Mouse (Mus musculus) fibroblast of lung, adult 2 months (primary cell): ENCODE data around the gene Megf8.

Experiments
- DNase-seq: peaks from one replicate; pipeline ENCODE4 v3.0.0-alpha.2; 2011; ENCODE audit warnings: low read depth

Gene Megf8

DNA sequence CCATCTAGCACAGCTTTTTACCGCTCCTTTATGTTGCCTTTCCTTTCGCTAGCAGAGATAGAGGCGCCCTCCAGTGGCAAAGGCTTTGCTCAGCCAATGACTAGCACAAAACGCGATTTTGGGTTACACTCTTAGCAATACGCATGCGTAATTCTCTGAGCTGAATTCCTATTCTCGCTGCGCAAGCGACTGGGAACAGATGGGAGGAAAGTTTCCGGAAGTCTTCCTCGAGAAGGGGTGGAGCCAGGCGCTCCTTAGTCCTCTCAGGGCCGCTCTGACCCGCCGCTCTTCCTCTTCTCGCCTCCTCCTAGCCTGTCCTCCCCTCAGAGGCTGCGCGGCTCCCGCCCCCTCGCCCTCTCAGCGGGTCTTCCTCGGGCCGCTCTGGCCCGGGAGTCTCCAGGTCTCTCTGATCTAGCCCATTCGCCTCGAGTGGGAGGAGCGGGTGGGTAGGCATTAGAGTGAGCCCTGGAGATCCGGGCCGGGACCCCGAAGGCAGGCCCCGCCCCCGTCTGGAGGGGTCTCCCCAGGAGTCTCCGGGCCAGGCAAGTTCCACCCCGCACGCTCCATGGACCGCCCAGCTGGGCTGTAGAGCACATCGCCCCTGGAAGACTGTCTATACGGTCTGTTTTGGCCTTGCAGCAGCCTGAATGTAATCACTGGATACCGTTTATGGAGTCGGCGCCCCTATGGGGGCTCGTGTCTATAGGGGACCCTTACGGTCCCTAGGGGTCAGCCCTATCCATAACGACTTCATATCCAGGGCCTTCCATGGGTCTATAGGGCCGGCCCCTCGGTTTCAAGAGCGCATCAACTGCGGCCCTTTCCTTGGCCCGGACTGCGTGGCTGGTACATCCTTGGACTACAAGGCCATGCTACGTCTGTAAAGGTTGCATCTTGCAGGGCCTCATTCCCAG, at the start of gene Megf8:
Gene Megf8 (plus strand): TSS at position 633 of the 914 bp plus-strand sequence.
- peak; percentile 99 for DNase-seq

DNA sequence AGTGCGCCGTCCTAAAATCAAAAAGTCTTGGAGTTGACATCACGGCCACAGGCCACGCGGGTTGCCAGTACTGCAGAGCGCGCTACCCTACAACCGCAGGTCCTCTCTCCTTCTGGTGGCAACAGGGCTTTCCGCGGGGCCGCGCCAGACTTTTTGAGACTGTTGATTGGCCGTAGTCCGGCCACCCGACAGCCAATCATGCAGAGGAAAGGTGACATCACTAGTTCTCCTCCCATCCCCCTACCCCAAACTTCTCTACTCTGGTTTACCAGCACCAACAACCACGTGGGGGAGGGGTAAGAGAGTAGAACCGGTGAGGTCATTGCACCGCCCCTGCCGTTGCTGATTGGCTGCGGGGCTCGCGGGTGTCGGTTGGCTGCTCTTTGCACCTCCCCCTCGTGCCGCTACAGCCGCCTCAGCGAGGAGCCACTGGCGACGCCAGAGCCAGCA, 49.6 kb upstream of the Megf8 start, which contains the start of gene Cic:
Gene Cic (plus strand): TSS at position 404 of the 450 bp plus-strand sequence.
- DNase-seq = peak; percentile 98

DNA sequence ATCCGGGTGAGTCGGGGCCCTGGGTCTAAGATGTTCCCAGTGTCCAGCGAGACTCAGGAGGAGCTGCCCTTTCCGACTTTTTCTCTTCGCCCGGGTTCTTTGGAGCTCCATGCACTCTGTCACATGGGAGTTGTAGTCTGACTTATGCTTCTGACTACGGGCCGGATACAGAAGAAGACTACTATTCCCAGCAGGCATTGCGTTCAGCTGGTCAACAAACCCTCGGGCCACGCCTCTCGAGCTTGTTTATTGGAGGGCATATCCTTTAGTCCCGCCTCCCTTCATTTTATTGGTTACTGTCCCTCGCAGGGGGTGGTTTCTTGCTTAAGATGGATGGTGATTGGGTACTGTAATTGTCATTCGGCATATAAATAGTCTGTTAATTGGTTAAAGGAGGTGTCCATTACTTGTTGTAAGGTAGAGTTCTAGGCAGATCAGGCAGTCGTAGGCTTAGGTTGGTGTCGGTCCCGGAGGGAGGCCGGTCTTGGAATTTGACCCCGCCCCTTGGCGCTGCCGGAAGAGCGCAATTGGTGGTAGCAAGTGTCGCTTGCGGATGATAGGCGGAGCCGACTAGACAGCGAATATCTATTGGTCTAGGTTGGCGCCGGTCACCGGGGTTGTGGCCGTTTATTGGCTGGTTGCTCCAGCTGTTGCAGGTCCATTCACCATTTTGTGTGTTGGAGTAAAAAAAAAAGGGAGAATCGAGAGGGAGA, 49.1 kb upstream of the Megf8 start:
- DNase-seq = peak; percentile 100

DNA sequence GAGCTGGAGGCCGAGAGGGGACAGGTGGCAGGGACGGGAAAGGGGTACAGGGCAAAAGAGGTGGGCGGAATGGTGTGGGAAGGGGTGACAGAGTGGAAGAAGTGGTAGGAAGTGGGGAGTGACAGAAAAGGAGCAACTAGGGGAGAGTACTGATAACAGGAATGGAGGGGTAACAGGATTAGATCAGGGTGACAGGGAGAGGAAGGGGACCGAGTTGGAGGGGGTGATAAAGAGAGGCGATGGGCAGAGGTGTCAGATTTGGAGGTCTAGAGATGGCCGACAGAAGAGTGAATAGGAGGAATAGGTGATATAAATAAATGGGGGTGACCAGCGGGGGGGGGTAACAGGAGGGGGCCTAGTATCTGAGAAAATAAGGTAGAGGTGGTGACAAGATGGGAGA, 48.4 kb upstream of the Megf8 start:
- no peak for DNase-seq

DNA sequence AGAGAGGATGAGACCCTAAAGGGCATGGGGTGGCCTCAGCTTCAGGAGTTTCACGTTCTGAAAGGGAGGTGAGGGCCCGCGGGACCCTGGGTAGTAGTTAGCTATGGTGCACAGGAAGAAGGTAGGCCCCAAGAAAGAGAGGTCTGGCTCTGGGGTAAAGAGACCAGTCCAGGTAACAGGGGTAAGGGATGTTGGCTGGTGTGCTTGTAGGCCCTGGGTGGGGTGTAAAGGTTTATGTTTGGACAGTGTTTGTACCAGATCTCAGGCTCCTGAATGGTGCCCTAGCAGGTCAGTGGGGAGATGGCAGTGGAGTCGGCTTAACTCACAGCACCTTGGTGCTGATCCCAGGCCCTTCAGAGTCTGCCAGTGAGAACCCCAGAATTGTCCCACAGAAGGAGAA, 47.9 kb upstream of the Megf8 start:
- DNase-seq = no peak

DNA sequence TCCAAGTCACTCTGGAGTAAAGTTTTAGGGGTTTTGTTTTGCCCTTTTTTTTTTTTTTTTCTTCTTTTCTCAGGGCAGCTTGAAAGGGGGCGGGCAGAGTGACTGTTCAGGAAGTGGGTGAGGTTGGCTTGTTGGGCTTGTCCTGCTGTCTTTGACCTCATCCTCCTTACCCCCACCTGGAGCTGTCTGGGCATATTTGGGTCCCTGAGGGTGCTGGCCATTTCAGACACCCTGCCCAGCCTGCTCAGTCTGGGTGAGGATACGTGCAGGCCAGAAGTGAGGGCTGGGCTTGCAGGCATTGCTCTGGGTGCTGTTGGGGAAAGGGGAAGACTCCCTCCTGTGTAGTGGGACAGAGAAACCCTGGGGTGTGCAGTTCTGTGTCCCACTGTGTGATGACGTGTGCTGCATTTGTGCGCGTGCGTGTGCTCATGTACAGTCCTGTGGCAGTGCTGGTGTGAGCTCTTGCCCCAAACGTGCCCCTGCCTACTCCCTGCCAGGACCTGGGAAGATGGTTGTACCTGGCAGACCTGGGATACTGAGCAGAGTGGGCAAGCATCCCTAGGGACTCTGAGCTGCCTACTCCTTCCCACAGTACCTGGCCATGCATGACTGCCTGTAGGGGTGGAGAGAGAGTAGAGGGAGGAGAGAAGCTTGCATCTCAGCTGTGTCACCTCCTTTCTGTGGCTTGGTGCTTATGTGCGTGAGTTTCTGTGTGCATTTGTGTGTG, 47.3 kb upstream of the Megf8 start:
- no peak for DNase-seq

DNA sequence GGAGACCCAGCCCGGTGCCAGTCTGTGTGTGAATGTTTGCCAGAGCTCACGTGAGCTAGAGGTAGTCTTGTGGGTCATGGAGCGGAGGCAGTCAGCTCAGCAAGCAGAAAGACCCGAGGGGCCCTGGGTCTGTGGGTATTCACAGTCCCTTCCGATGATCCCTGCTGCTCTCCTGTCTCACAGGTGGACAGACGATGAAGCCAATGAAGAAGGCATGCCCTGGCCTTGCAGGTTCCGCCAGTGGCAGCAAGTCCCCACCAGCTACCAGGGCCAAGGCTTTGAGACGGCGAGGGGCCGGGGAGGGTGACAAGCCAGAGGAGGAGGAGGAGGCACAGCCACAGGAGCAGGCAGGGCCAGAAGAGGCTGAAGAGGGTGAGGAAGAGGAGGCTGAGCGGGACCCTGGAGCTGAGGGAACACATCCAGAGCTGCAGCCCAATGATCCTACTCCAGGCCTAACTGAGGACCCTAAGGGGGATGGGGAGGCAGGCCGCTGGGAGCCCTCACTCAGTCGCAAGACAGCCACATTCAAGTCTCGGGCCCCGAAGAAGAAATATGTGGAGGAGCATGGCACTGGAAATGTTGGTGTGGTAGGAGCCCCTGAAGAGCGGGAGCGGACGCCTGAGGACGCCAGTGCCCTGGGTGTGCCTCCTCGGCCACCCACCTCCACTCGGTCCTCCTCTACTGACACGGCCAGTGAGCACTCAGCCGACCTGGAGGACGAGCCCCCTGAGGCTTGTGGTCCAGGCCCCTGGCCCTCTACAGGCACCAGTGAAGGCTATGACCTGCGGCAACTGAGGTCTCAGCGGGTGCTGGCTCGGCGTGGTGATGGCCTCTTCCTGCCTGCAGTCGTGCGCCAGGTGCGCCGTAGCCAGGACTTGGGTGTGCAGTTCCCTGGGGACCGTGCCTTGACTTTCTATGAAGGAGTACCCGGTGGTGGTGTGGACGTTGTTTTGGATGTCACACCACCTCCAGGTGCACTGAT, 46.0 kb upstream of the Megf8 start:
- no peak for DNase-seq

DNA sequence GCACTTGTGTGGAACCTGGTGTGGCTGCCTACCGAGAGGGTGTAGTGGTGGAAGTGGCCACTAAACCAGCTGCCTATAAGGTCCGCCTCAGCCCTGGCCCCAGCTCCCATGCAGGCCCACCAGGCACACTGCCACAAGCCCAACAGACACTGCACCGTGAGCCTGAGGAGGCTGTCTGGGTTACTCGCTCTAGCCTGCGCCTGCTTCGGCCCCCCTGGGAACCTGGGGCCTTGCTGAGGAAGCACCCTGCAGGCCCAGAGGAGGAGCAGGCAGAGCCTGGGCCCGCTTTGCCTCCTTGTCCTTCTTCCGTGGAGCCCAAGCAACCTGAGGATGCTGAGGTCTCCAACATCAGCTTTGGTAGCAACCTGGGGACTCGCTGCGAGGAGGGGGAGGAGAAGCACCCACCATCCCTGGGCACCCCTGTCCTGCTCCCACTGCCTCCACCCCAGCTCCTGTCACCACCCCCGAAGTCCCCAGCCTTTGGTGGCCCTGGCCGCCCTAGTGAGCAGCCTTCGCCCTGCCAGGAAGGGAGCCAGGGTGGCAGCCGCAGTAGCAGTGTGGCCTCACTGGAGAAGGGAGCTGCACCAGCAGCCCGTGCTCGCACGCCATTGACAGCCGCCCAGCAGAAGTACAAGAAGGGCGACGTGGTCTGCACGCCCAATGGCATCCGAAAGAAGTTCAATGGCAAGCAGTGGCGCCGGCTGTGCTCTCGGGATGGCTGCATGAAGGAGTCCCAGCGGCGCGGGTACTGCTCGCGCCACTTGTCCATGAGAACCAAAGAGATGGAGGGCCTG, 45.1 kb upstream of the Megf8 start:
- no peak for DNase-seq

DNA sequence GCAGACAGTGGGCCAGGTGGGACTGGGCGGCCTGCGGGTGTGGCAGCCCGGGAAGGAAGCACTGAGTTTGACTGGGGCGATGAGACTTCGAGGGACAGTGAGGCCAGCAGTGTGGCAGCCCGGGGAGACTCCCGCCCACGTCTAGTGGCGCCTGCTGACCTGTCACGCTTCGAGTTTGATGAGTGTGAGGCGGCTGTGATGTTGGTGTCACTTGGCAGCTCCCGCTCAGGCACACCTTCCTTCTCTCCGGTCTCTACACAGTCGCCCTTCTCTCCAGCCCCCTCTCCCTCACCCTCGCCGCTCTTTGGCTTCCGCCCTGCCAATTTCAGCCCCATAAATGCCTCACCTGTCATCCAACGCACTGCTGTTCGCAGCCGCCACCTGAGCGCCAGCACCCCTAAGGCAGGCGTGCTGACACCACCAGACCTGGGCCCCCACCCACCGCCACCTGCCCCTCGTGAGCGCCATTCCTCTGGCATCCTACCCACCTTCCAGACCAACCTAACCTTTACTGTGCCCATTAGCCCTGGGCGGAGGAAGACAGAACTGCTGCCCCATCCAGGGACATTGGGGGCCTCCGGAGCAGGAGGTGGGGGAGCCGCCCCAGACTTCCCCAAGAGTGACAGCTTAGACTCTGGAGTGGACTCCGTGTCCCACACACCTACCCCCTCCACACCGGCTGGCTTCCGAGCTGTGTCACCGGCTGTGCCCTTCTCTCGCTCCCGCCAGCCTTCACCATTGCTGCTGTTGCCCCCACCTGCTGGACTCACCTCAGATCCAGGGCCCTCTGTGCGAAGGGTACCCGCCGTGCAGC, 44.3 kb upstream of the Megf8 start:
- DNase-seq = no peak

DNA sequence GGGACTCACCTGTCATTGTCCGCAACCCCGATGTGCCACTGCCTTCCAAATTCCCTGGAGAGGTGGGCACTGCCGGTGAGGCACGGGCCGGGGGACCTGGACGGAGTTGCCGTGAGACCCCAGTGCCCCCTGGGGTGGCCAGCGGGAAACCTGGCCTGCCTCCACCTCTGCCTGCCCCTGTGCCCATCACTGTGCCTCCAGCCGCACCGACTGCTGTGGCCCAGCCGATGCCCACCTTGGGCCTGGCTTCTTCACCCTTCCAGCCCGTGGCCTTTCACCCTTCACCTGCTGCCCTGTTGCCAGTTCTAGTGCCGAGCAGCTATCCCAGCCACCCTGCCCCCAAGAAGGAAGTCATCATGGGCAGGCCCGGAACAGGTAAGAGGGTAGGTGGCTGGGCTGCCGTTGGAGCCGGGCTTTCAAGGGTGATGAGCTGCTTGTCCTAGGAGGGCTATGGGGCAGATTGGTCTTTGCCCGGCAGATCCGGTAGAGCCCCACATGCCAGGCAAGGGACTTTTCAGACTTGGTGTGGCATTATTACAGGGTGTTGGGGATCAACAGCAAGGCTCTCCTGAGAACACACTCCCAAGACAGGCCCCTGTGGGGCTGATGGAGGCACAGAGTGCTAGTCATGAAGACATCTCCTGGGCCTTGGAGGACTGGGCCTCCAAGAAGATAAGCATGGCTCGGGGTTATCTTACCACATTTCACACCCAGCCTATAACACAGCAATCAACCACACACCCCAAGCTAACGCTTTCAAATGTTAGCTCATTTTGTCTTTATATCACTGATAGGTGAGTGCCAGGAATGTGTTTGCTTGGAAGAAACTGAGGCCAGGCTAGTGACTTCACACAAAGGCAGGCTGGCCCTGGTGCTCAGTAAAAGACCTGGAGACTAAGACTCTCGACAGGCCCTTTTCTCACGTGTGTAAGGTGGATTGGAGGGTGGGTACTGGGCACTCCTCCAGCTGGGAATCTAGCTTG, 43.4 kb upstream of the Megf8 start:
- no peak for DNase-seq

DNA sequence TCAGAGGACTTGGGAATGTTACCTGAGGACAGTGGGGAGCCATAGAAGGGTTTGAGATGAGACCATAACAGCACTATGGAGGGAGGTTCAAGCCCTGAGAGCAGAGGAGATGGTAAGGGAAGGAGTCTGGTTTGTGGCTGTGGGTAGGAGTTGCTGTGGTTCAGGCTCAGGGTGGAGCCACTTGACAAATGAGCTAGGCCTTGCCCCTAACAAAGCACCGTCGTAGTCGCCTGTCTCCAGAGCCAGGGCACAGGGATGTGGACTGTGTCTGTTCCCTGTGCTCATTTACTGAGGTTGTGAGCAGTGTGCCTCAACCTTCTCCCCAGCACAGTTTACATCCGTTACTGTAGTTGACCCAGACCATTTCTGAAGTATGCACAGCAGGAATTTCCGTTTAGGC, 42.4 kb upstream of the Megf8 start:
- DNase-seq = no peak

DNA sequence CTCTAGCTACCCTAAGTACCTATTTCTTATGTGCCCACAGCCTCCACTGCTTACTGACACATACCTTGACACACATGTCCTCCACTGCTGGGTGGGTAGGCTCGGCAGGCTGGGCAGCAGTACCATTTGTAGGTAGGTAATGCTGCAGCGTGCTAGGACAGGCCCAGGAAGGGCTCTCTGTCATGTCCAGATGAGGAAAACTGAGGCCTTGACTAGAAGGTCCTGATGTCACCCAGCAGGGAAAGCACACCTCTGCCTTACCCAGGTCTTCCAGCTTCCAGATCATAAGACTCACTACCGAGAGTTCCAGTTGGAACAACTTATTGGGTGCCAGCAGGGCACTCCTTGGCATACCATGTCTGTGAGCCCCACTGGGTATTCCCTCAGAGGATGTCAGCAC, 42.0 kb upstream of the Megf8 start:
- DNase-seq = no peak

DNA sequence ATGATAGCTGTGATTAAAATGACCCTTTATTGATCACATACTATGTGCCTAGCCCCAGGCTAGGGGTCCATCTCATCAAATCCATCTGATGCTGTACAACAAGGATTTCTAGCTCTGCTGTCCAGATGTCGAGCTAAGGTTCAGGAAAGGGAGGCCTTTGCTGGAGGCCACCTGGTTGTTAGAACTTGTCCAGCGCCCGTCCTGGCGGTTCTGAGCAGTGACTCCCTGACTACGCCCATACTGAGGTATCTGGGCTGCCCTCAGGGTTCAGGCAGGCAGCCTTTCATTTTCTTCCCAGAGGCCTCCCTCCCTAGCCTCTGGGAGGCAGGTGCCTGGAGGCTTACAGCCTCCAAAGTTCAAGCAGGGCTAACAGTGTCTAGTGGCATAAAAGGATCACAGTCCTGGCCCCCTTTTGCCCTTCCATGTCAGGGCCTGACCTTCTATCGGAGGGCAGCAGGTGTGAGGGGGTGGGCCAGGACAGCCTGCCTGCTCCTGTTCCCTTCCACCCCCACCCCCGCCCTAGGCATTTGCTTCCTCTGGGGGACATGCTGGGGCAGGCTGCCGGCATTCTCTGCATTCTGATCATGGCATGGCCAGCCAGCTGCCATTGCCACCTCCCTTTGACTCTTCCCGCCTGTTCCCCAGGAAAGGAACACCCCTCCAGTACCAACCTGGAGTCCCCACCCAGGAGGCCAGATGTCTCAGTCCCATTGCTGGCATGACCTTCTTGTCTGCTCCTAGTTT, 41.2 kb upstream of the Megf8 start:
- no peak for DNase-seq

DNA sequence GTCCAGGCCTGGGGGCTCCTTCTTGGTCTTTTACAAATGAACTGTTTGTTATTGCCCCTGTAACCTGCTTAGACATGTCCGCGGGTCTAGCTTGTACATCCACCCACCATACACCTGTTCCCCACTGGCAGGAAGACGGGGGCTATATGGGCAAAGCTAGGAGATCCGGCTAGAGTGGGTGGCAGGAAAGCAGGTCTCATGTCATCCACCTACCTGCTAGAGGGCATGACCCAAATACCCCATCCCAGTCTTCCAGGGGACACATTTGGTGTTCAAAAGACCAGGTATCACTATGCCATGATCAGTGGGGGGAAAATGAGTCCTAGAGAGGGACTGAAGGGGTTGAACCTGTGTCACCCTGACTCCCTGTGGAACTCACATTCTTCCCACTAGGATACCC, 39.6 kb upstream of the Megf8 start:
- DNase-seq = no peak

DNA sequence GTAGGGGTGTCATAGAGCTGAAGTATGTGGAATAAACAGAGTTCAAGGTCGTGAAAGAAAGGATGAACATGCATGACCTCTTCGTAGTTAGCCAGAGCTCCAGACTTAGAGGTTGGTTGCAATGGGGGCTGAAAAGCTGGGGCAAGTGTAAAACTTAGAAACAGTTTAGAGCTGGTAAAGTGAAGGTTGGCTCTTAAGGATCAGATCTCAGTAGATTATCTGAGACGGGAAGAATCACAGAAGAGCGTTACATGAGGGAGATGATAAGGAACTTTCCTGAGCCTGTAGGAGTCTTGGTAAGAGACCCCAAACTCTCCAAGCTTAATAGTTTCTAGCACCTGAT, 39.0 kb upstream of the Megf8 start:
- no peak for DNase-seq

DNA sequence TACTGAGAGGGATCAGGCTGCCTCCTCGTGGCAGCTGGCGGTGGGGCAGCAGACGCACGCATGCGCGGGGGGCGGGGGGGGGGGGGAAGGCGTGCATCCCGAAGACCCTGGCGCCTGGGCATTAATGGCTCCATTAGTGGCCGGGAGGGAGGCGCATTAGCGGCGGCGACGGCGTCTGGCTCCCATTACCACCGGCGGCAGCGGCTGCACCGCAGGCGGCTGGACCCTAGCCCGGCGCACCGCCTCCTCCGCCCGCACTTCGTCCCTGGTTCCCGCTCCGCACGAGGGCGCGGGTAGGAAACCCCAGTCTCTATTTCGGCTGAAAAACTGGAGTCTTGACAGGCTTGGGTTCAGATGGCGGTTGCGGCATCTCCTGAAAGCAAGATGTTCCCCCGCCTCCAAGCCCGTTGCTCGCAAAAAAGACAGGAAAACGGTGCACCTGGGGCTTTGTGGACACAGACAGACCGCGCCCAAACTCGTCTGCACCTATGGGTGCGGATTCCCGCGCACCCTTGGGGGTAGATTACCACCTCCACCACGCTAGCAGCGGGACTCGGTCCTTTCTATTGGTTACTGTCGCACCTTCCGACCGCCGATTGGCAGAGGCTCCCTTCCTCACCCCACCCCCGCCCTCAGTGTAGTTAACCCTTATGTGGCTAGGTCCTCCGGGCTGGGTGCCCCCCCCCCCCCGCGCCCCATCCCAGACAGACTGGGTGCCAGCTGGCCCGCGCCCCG, 38.5 kb upstream of the Megf8 start:
- no peak for DNase-seq
